Mouse (Mus musculus): ENCODE data around the gene Tmsb4x. TPM values are rescaled to one million over a fixed set of nuclear protein-coding genes. Genes with fewer than 3 reads are reported as not detected.

The Tmsb4x gene
- 343 and 630 TPM in 2 replicates for polyA plus RNA-seq (2012; ENCODE audit: low replicate concordance)

GRCm38 (mm10) chrX:167208978-167209754 is at the start of gene Tmsb4x:
Tmsb4x (minus strand) TSS chrX:167209315.

Other genes with a start within 250 kb of the Tmsb4x start
- 0.76 and 1.00 TPM in 2 replicates for gene Tlr8, start 55.0 kb upstream of the Tmsb4x start, polyA plus RNA-seq (2012; ENCODE audit: low replicate concordance)
- 1.0 and 4.8 TPM in 2 replicates for gene Tlr7, start 121.2 kb upstream of the Tmsb4x start, polyA plus RNA-seq (2012; ENCODE audit: low replicate concordance)
- 2.9 and 27.8 TPM in 2 replicates for gene Prps2, start 173.4 kb upstream of the Tmsb4x start, polyA plus RNA-seq (2012; ENCODE audit: low replicate concordance)

All from hematopoietic multipotent progenitor cell, adult 10-12 weeks (in vitro differentiated cells).